Mouse (Mus musculus): ENCODE measurements around the gene Arhgef18. TPM values are rescaled to one million over a fixed set of nuclear protein-coding genes. Genes with fewer than 3 reads are reported as not detected.

Arhgef18 gene
- 10.0 TPM for polyA plus RNA-seq (2014; fragmentation: Illumina TruSeq; extraction: RNeasy Lipid Tissue Mini Kit (QIAGEN cat#74804); ENCODE audit: low read depth, low replicate concordance)

GRCm38 (mm10) chr8:3392771-3393710, at the start of gene Arhgef18:
Arhgef18 (plus strand) TSS chr8:3393006.

GRCm38 (mm10) chr8:3353189-3353810, 39.5 kb upstream of the Arhgef18 start, which contains the start of gene A430078G23Rik:
A430078G23Rik (plus strand) TSS chr8:3353415.

DNA sequence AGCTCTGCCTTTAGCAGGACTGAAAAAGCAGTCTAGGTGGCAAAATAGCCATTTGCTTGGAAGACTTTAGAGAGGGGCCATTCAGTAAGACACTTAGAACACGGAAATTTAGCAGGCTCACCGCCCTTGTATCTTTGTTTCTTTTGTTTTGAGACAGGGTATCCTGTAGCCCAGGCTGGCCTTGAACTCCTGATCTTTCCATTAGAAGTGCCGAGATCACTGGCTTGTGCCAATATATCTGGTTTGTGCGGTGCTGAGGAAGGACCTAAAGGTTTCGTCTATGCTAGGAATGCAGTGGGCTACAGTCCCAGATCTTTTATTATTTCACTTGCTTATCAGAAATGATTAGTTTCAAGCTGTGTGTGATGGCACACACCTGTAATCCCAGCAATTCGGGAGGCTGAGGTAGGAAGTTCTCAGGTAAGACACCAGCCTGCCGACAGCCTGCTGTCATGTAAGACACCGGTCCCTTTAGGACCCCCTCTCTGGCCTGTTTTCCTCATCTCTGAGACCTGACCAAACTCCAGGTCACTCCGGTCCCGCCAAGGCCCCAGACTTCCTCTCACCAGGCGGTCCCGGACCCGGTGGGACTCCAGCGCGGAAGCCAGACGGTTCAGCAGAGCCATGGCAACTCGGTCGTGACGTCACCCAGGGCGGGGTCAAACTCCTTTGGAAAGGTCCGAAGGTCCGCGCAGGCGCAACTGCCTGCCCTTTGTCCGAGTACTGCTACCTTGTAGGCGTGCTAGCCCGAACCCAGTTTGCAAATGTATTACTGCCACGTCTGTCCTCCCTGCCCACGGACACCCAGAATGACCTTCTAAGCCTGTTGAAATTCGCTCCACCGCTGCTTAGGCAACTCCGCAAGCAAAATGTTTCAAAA, 74.4 kb downstream of the Arhgef18 start, which contains the start of gene Pex11g:
Gene Pex11g, minus strand, starts transcription at position 675 of the 880 bp plus-strand sequence.

GRCm38 (mm10) chr8:3470562-3470961, 77.8 kb downstream of the Arhgef18 start, which contains the start of gene Tex45:
Tex45 (plus strand) TSS chr8:3470862.

DNA sequence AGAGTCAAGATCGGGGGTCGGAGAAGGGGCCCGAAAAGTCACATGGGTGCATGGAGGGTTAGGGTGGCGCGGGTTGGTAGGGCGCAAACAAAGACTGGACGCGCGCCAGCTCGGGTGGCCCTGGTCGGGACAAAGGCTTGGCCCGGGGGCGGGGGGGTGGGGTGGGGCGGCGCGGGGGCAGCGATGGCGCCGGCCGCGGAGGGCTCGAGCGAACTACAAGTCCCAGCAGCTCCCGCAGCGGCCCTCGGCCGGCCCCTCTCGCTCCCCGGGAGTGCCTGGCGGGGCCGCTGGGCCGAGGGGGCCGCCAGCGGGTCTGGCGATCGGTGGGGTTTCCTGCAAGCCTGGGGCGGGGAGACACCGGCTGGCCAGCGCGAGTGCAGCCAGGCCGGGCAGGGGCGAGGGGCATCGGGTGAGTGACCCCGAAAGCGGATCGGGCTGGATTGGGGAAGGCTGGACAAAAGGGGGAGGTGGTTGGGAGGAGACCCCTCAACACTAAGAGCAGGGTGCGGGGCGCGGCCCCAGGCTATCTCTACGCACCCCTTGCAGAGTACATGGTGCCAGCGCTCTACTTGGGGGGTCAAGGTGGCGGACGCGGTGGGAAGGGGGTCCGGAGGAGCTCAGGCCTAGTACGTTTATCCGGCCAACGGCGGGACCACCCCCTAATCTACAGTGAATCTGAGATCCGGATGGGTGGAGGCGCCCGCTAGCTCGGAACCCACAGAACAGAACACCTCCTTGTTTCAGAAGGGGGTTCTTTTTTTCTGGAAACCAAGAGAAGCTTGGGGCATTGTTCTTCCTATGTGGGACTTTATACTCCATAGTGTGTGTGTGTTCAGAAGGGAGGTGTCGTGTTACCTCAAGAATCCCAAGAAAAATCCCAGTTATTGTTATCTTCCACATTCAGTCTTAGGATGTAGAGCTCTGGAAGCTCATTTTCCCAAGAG, 100.4 kb downstream of the Arhgef18 start, which contains the start of gene Zfp358:
Gene Zfp358, plus strand, starts transcription at position 238 of the 944 bp plus-strand sequence.

DNA sequence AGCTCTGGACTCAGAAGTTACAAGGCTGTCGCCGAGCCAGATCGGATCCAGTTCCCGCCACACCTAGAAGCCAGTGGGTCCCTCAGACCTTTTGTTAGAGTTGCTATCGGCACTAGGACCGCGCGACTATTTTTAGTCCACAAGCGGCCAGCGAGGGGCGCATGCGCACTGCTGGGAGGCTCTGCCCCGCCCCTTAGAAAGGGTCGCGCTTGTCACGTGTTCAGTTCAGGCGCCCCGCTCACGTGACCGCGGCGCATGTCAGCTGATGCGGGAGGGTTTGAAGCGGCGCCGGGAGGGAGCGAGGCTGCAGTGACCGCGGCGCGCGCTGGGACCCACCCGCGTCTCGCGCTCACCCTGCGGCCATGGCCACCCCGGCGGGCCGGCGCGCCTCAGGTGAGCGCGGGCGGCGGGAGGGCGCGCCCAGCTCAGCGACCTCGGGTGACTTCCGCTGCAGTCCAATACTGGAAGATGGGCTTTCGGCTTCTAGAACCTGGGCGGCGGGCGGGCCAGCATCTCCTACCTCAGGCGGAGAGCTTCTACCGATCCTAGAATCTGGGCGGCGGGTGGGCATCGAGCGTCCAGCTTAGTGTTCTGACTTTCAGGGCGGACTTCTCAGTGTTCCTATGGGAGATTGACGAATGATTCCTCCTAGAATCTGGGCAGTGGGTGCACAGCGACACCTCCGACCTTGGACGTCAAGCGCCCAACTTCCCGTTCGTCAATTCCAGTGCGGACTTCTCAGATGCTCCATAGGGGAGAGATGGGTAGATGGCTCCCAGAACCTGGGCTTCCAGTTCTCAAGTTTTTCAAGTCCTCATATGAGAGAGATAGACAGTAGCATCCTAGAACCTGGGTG, 107.7 kb downstream of the Arhgef18 start, which contains the start of gene Mcoln1:
Gene Mcoln1, plus strand, starts transcription at position 223 of the 856 bp plus-strand sequence.

Other genes with a start within 250 kb of the Arhgef18 start
- 58.3 TPM for gene Insr, start 113.4 kb upstream of the Arhgef18 start, polyA plus RNA-seq (2014; fragmentation: Illumina TruSeq; extraction: RNeasy Lipid Tissue Mini Kit (QIAGEN cat#74804); ENCODE audit: low read depth, low replicate concordance)
- not detected for gene A430078G23Rik, start 39.6 kb upstream of the Arhgef18 start, polyA plus RNA-seq (2014; fragmentation: Illumina TruSeq; extraction: RNeasy Lipid Tissue Mini Kit (QIAGEN cat#74804); ENCODE audit: low read depth, low replicate concordance)
- gene Pex11g, start 74.7 kb downstream of the Arhgef18 start, polyA plus RNA-seq (2014; fragmentation: Illumina TruSeq; extraction: RNeasy Lipid Tissue Mini Kit (QIAGEN cat#74804); ENCODE audit: low read depth, low replicate concordance) = 1.5 TPM
- gene Tex45, start 77.9 kb downstream of the Arhgef18 start, polyA plus RNA-seq (2014; fragmentation: Illumina TruSeq; extraction: RNeasy Lipid Tissue Mini Kit (QIAGEN cat#74804); ENCODE audit: low read depth, low replicate concordance) = not detected
- 2.0 TPM for gene Zfp358, start 100.1 kb downstream of the Arhgef18 start, polyA plus RNA-seq (2014; fragmentation: Illumina TruSeq; extraction: RNeasy Lipid Tissue Mini Kit (QIAGEN cat#74804); ENCODE audit: low read depth, low replicate concordance)
- gene Mcoln1, start 107.5 kb downstream of the Arhgef18 start, polyA plus RNA-seq (2014; fragmentation: Illumina TruSeq; extraction: RNeasy Lipid Tissue Mini Kit (QIAGEN cat#74804); ENCODE audit: low read depth, low replicate concordance) = 9.3 TPM
- gene Pnpla6, start 122.4 kb downstream of the Arhgef18 start, polyA plus RNA-seq (2014; fragmentation: Illumina TruSeq; extraction: RNeasy Lipid Tissue Mini Kit (QIAGEN cat#74804); ENCODE audit: low read depth, low replicate concordance) = 8.4 TPM
- gene C330021F23Rik, start 175.0 kb downstream of the Arhgef18 start, polyA plus RNA-seq (2014; fragmentation: Illumina TruSeq; extraction: RNeasy Lipid Tissue Mini Kit (QIAGEN cat#74804); ENCODE audit: low read depth, low replicate concordance) = 2.2 TPM
- gene Camsap3, start 194.3 kb downstream of the Arhgef18 start, polyA plus RNA-seq (2014; fragmentation: Illumina TruSeq; extraction: RNeasy Lipid Tissue Mini Kit (QIAGEN cat#74804); ENCODE audit: low read depth, low replicate concordance) = 1.6 TPM
- gene Xab2, start 228.3 kb downstream of the Arhgef18 start, polyA plus RNA-seq (2014; fragmentation: Illumina TruSeq; extraction: RNeasy Lipid Tissue Mini Kit (QIAGEN cat#74804); ENCODE audit: low read depth, low replicate concordance) = 0.12 TPM
- gene Pet100, start 228.5 kb downstream of the Arhgef18 start, polyA plus RNA-seq (2014; fragmentation: Illumina TruSeq; extraction: RNeasy Lipid Tissue Mini Kit (QIAGEN cat#74804); ENCODE audit: low read depth, low replicate concordance) = 17.4 TPM
- not detected for gene Pcp2, start 232.5 kb downstream of the Arhgef18 start, polyA plus RNA-seq (2014; fragmentation: Illumina TruSeq; extraction: RNeasy Lipid Tissue Mini Kit (QIAGEN cat#74804); ENCODE audit: low read depth, low replicate concordance)
- gene Stxbp2, start 237.9 kb downstream of the Arhgef18 start, polyA plus RNA-seq (2014; fragmentation: Illumina TruSeq; extraction: RNeasy Lipid Tissue Mini Kit (QIAGEN cat#74804); ENCODE audit: low read depth, low replicate concordance) = 18.8 TPM

Measured in kidney, adult 10 weeks (tissue).